24 mouse cellular contexts compared by ENCODE assay signal in the genomic region with DNA sequence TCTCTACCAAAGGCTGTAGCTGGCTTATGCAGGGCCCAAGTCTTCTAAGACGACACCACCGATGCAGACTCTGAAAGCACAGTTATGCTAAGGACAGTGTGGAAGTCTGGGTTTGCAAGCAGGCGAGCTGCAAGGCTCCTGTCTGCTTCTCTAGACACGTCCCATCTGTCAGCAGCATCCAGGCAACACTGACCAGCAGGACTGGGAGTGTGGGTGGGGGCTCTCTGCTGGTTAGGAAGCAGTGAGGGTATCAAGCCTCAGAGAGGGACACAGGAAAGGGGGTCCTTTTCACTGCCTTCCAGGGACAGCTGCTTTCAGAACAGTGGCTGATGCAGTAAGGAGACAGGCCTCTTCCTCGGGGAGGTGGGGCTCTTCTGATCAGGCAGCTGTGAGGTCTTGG. TPM values are rescaled to one million over a fixed set of nuclear protein-coding genes. Genes with fewer than 3 reads are reported as not detected.
DNase-seq lines count a peak whose midpoint lies in the region; TF ChIP-seq lines count a peak whose summit lies in the region.
"Had no signal": no experiment of that assay in that cellular context is flagged by ENCODE, and none has a peak within 500 bp of the region (broad histone marks: within the 10 kb centered on the region; RNA-seq: fewer than 3 reads in every experiment).

No protein-coding gene starts in this region.

- DNase-seq in heart, postnatal 10 days: peak; percentile 13 to 20
- DNase-seq in heart, adult 8-10 months (ENCODE audit: low spot score): no peak
- peak; percentile 66 for DNase-seq in kidney, postnatal 10 days
- DNase-seq in kidney, adult 2 months: no peak
- DNase-seq in layer of hippocampus, adult 2 months (ENCODE audit: low spot score in 2 of 2): no peak
- DNase-seq in layer of hippocampus, adult 8-10 months (ENCODE audit: low spot score in 2 of 2): no peak
- DNase-seq: adrenal gland, postnatal 10 days; adrenal gland, postnatal 36 days; B cell, adult 2 months; cerebellum, adult 18-20 months; cerebellum, adult 9-10 months; cerebellum, postnatal 14 days; gastrocnemius, postnatal 10 days; gastrocnemius, postnatal 36 days had no signal

- TF ChIP-seq CTCF in kidney, adult 2 months (conservative IDR thresholded peaks at IDR 0.05; ENCODE audit: insufficient read depth, insufficient read length, low read depth, low read length): no peak
- 0 out of 2 replicates have a peak, but pooled peaks have one; percentile 6 for TF ChIP-seq CTCF in layer of hippocampus, adult 2 months (conservative IDR thresholded peaks at IDR 0.05)

- no peak overlapping the region for H3K4me3 ChIP-seq in kidney, adult 2 months (ENCODE audit: insufficient read depth, low read depth, low read length)
- H3K4me3 ChIP-seq in layer of hippocampus, adult 2 months: no peak overlapping the region
- H3K4me3 ChIP-seq: forebrain, embryonic 10.5 days; forebrain, embryonic 13.5 days; heart, embryonic 10.5 days; heart, embryonic 13.5 days; hindbrain, embryonic 13.5 days had no signal

- WGBS in kidney, adult 2 months: 53% methylated on average over 5 of the region's 5 CpGs

- H3K36me3 ChIP-seq in kidney, adult 2 months (ENCODE audit: control insufficient read depth, insufficient read depth, low read length): no peaks in the 10 kb centered on the region
- H3K36me3 ChIP-seq: forebrain, embryonic 10.5 days; G1E; heart, embryonic 10.5 days; heart, embryonic 13.5 days; hindbrain, embryonic 13.5 days had no signal

- no peaks in the 10 kb centered on the region for H3K4me1 ChIP-seq in kidney, adult 2 months (ENCODE audit: control insufficient read depth, insufficient read depth, low read length)
- H3K4me1 ChIP-seq: forebrain, embryonic 13.5 days; hindbrain, embryonic 13.5 days had no signal

- H3K27ac ChIP-seq in kidney, adult 2 months (ENCODE audit: insufficient read depth, low read depth, low read length): no peak overlapping the region
- H3K27ac ChIP-seq in layer of hippocampus, adult 2 months: no peak overlapping the region
- H3K27ac ChIP-seq: forebrain, embryonic 10.5 days; forebrain, embryonic 13.5 days; heart, embryonic 10.5 days; heart, embryonic 13.5 days; hindbrain, embryonic 13.5 days had no signal

- intact Hi-C loops in heart, postnatal 10 days (cut with DNase I): no loop called here

- no peaks in the 10 kb centered on the region for H3K27me3 ChIP-seq in kidney, adult 2 months (replicated peaks; ENCODE audit: control insufficient read depth, insufficient read depth, low read length)
- H3K27me3 ChIP-seq: forebrain, embryonic 13.5 days had no signal

- TF ChIP-seq POLR2A in kidney, adult 2 months (IDR thresholded peaks at IDR 0.05; ENCODE audit: low read depth, low read length): no peak

RNA-seq across cellular contexts. Expression of a gene that starts 58.7 kb away (rescaled TPM):
- 1 to 10 TPM; 2.8 to 3.3 TPM for total RNA-seq in heart, postnatal 10 days (2021)
- total RNA-seq in heart, adult 8-10 months (2022): 1 to 10 TPM; 4.1 to 6.3 (median 4.9) TPM
- polyA plus RNA-seq in kidney, adult 2 months (2012; rRNA removed): 0.23 and 0.25 TPM in 2 replicates
- 10 to 100 TPM; 51.5 to 52.0 TPM for total RNA-seq in layer of hippocampus, adult 2 months (2021)
- total RNA-seq in layer of hippocampus, adult 8-10 months (2022): 10 to 100 TPM; 48.8 to 55.4 (median 53.4) TPM
- total RNA-seq: CH12.LX; granulocyte monocyte progenitor cell, adult 5-6 weeks; hematopoietic stem cell, adult 5-6 weeks had no signal
- polyA plus RNA-seq: G1E, Patski had no signal

Comparison
In these comparisons a context has a peak if more than half of its experiments do, and no peak if none do; other contexts are left out.
1. DNase-seq: peak in heart, postnatal 10 days (2 of 2) and kidney, postnatal 10 days (single experiment); none in heart, adult 8-10 months (single experiment), kidney, adult 2 months (single experiment), layer of hippocampus, adult 2 months (0 of 2) and layer of hippocampus, adult 8-10 months (0 of 2).
2. RNA of a gene that starts 58.7 kb away (total RNA-seq): 48.8 to 55.4 TPM in layer of hippocampus, adult 8-10 months and 51.5 to 52.0 TPM in layer of hippocampus, adult 2 months; 4.1 to 6.3 TPM in heart, adult 8-10 months and 2.8 to 3.3 TPM in heart, postnatal 10 days; every median in the first group is over 4 times any median in the second.